Mouse (Mus musculus): ENCODE data around the gene Rapgef2. TPM values are rescaled to one million over a fixed set of nuclear protein-coding genes. Genes with fewer than 3 reads are reported as not detected.

The Rapgef2 gene
- polyA plus RNA-seq, 1 experiment: 8.7 TPM

GRCm38 (mm10) chr3:79181248-79181991 is 104.9 kb downstream of the Rapgef2 start:
- DNase-seq: no peak
- Histone ChIP-seq H3K36me3 (ENCODE audit: control insufficient read depth, insufficient read depth, low read length) (no peaks in the 10 kb centered on the region), H3K4me3 (ENCODE audit: control insufficient read depth, insufficient read depth, low read length) (peak overlapping the region; percentile 14; the same call in 1 of the 2 replicates), H3K27ac (ENCODE audit: control insufficient read depth, insufficient read depth, low read length) (0 out of 2 replicates have a peak overlapping the region, but pooled peaks have one; percentile 40), H3K4me1 (replicated peaks; ENCODE audit: control insufficient read depth, insufficient read depth, low read length) (peaks cover 24% of the 10 kb centered on the region), H3K27me3 (ENCODE audit: control insufficient read depth, insufficient read depth, low read length) (no peaks in the 10 kb centered on the region)
- 57% methylated on average over 24 of the region's 24 CpGs for WGBS
- TF ChIP-seq CTCF (IDR thresholded peaks at IDR 0.05; ENCODE audit: borderline replicate concordance, control insufficient read depth, extremely low read depth, insufficient read depth, low read length, poor library complexity): no peak
- TF ChIP-seq POLR2A (IDR thresholded peaks at IDR 0.05; ENCODE audit: control insufficient read depth, extremely low read depth, insufficient read depth, low read length, poor library complexity): no peak

DNA sequence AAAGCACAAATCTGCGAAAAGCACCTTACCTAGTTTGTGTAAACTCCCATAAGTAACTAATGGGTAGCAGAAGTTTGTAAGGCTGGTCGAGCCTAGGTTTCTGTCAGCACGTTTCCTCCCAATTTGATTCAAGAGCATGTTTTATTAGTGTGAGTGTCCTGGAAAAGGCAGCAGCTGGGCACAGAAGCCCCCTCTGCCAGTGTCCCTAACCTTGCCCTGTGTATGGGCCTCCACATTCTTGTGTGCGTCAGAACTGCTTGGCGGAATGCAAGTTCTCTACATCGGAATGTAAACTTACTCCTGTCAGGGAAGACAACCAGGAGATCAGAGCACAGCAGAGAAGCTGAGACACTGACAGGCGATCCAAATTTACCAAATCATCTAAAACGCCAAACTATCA is 106.2 kb downstream of the Rapgef2 start:
- no peak overlapping the region for H3K27ac ChIP-seq (ENCODE audit: control insufficient read depth, insufficient read depth, low read length)
- no peak for DNase-seq
- no peaks in the 10 kb centered on the region for H3K27me3 ChIP-seq (ENCODE audit: control insufficient read depth, insufficient read depth, low read length)
- no peak for TF ChIP-seq CTCF (IDR thresholded peaks at IDR 0.05; ENCODE audit: borderline replicate concordance, control insufficient read depth, extremely low read depth, insufficient read depth, low read length, poor library complexity)
- no peak overlapping the region for H3K4me3 ChIP-seq (ENCODE audit: control insufficient read depth, insufficient read depth, low read length)
- no peaks in the 10 kb centered on the region for H3K36me3 ChIP-seq (ENCODE audit: control insufficient read depth, insufficient read depth, low read length)
- peaks cover 24% of the 10 kb centered on the region for H3K4me1 ChIP-seq (replicated peaks; ENCODE audit: control insufficient read depth, insufficient read depth, low read length)
- 81% methylated on average over 8 of the region's 8 CpGs for WGBS

GRCm38 (mm10) chr3:79179499-79180053 is 106.7 kb downstream of the Rapgef2 start:
- no peaks in the 10 kb centered on the region for H3K36me3 ChIP-seq (ENCODE audit: control insufficient read depth, insufficient read depth, low read length)
- H3K4me1 ChIP-seq (replicated peaks; ENCODE audit: control insufficient read depth, insufficient read depth, low read length): peaks cover 24% of the 10 kb centered on the region
- DNase-seq: no peak
- TF ChIP-seq POLR2A (IDR thresholded peaks at IDR 0.05; ENCODE audit: control insufficient read depth, extremely low read depth, insufficient read depth, low read length, poor library complexity): no peak
- no peak for TF ChIP-seq CTCF (IDR thresholded peaks at IDR 0.05; ENCODE audit: borderline replicate concordance, control insufficient read depth, extremely low read depth, insufficient read depth, low read length, poor library complexity)
- H3K27me3 ChIP-seq (ENCODE audit: control insufficient read depth, insufficient read depth, low read length): no peaks in the 10 kb centered on the region
- WGBS: 96% methylated on average over 2 of the region's 2 CpGs
- no peak overlapping the region for H3K27ac ChIP-seq (ENCODE audit: control insufficient read depth, insufficient read depth, low read length)
- no peak overlapping the region for H3K4me3 ChIP-seq (ENCODE audit: control insufficient read depth, insufficient read depth, low read length)

- Histone ChIP-seq H3K36me3 (ENCODE audit: control insufficient read depth, insufficient read depth, low read length) (no peaks in the 10 kb centered on the region), H3K27me3 (ENCODE audit: control insufficient read depth, insufficient read depth, low read length) (no peaks in the 10 kb centered on the region), H3K4me3 (ENCODE audit: control insufficient read depth, insufficient read depth, low read length) (no peak overlapping the region), H3K27ac (ENCODE audit: control insufficient read depth, insufficient read depth, low read length) (peak overlapping the region; percentile 42; the same call in 1 of the 2 replicates), H3K4me1 (replicated peaks; ENCODE audit: control insufficient read depth, insufficient read depth, low read length) (peaks cover 24% of the 10 kb centered on the region)
- 57% methylated on average over 3 of the region's 3 CpGs for WGBS
- TF ChIP-seq POLR2A (IDR thresholded peaks at IDR 0.05; ENCODE audit: control insufficient read depth, extremely low read depth, insufficient read depth, low read length, poor library complexity): no peak
- no peak for TF ChIP-seq CTCF (IDR thresholded peaks at IDR 0.05; ENCODE audit: borderline replicate concordance, control insufficient read depth, extremely low read depth, insufficient read depth, low read length, poor library complexity)
- DNase-seq: no peak
These were observed 107.6 kb downstream of the Rapgef2 start for GRCm38 (mm10) chr3:79178708-79179107.

DNA sequence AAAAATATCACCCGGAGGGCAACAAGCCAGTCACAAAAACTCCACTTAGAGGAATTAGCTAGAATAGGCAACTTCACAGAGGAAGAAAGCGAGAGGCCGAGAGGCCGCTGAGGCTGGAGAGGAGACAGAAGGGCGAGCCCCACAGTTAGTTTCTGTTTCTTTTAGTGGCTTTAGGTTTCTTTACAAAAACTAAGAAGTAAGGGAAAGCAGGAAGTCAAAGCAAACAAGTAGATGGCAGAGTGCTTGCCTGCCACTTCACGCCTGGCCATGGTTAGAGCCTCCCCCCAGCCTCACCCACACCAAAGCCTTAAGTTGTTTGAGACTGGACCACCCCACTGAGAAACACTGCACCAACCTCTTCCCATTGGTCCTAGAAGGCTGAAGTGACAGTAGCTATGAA is 108.2 kb downstream of the Rapgef2 start:
- peak overlapping the region; percentile 39 for H3K4me3 ChIP-seq (ENCODE audit: control insufficient read depth, insufficient read depth, low read length)
- no peaks in the 10 kb centered on the region for H3K27me3 ChIP-seq (ENCODE audit: control insufficient read depth, insufficient read depth, low read length)
- WGBS: under 1% methylated on average over 6 of the region's 6 CpGs
- peak; percentile 46 for DNase-seq
- H3K4me1 ChIP-seq (replicated peaks; ENCODE audit: control insufficient read depth, insufficient read depth, low read length): peaks cover 25% of the 10 kb centered on the region
- H3K27ac ChIP-seq (ENCODE audit: control insufficient read depth, insufficient read depth, low read length): peak overlapping the region; percentile 88
- H3K36me3 ChIP-seq (ENCODE audit: control insufficient read depth, insufficient read depth, low read length): no peaks in the 10 kb centered on the region
- no peak for TF ChIP-seq CTCF (IDR thresholded peaks at IDR 0.05; ENCODE audit: borderline replicate concordance, control insufficient read depth, extremely low read depth, insufficient read depth, low read length, poor library complexity)
- no peak for TF ChIP-seq POLR2A (IDR thresholded peaks at IDR 0.05; ENCODE audit: control insufficient read depth, extremely low read depth, insufficient read depth, low read length, poor library complexity)

DNA sequence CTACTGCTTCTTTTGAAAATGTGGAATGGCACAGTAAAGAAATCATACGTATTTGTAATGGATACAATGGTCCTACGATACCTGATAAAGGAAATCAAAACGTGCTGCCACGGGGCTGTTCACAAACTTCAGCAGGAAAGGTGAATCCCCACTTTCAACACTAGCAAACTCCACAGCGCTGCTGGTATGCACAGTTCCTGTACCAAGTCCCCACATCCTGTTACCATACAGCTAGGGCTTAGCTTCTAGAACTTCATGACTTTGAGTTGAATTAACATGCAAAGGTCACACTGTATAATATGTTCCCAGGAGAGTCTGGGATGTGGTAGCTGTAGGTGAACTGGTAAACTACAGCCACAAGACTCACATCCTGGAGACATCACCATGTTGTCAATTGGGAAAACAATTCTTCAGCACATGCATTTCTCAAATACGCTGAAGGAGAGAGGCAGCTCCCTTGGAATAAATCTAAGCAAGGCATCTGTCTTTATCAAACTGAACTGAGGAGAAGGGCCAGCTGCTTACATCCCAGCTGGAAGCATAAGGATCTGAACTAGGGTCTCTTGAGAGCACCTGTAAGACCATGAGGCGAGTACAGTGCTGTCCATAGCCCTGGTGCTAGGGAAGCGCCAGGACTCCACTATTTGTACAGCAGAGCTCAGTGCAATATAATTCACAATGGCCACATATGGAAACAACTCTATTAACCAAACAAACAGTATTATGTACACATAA is 109.0 kb downstream of the Rapgef2 start:
- Histone ChIP-seq H3K4me3 (ENCODE audit: control insufficient read depth, insufficient read depth, low read length) (no peak overlapping the region), H3K4me1 (replicated peaks; ENCODE audit: control insufficient read depth, insufficient read depth, low read length) (peaks cover 26% of the 10 kb centered on the region), H3K36me3 (ENCODE audit: control insufficient read depth, insufficient read depth, low read length) (no peaks in the 10 kb centered on the region), H3K27ac (ENCODE audit: control insufficient read depth, insufficient read depth, low read length) (peak overlapping the region; percentile 88), H3K27me3 (ENCODE audit: control insufficient read depth, insufficient read depth, low read length) (no peaks in the 10 kb centered on the region)
- TF ChIP-seq POLR2A (IDR thresholded peaks at IDR 0.05; ENCODE audit: control insufficient read depth, extremely low read depth, insufficient read depth, low read length, poor library complexity) (no peak), CTCF (IDR thresholded peaks at IDR 0.05; ENCODE audit: borderline replicate concordance, control insufficient read depth, extremely low read depth, insufficient read depth, low read length, poor library complexity) (no peak)
- WGBS: 27% methylated on average over 8 of the region's 8 CpGs
- DNase-seq: peak; percentile 62

Measured in thymus, adult 2 months (tissue).